Mouse (Mus musculus): ENCODE measurements around the gene Gm49380. TPM values are rescaled to one million over a fixed set of nuclear protein-coding genes. Genes with fewer than 3 reads are reported as not detected.

Gene Gm49380
- polyA plus RNA-seq, 1 experiment: 0.67 TPM

GRCm38 (mm10) chr9:44072599-44072915 lies 40.7 kb downstream of the Gm49380 start:
- Histone ChIP-seq H3K9ac (ENCODE audit: low read depth, poor library complexity, severe bottlenecking) (no peak overlapping the region), H3K27ac (ENCODE audit: insufficient read depth, low read length) (no peak overlapping the region), H3K4me1 (ENCODE audit: control insufficient read depth, insufficient read depth, low read length) (peaks cover 2% of the 10 kb centered on the region), H3K36me3 (ENCODE audit: control insufficient read depth, insufficient read depth, low read length, poor library complexity, severe bottlenecking) (no peaks in the 10 kb centered on the region), H3K4me3 (ENCODE audit: low read depth, low read length) (no peak overlapping the region), H3K27me3 (ENCODE audit: control insufficient read depth, insufficient read depth, low read length, poor library complexity, severe bottlenecking) (no peaks in the 10 kb centered on the region), H3K9me3 (replicated peaks; ENCODE audit: control insufficient read depth, insufficient read depth, low read length, poor library complexity, severe bottlenecking) (no peaks in the 10 kb centered on the region)
- no peak for TF ChIP-seq EP300 (IDR thresholded peaks at IDR 0.05; ENCODE audit: insufficient read depth, low read depth, low read length)
- no peak for TF ChIP-seq CTCF (IDR thresholded peaks at IDR 0.05; ENCODE audit: low read depth, low read length)
- TF ChIP-seq POLR2A (IDR thresholded peaks at IDR 0.05; ENCODE audit: insufficient read depth, low read length): no peak

GRCm38 (mm10) chr9:44071914-44072598 lies 41.2 kb downstream of the Gm49380 start:
- Histone ChIP-seq H3K27ac (ENCODE audit: insufficient read depth, low read length) (no peak overlapping the region), H3K9ac (ENCODE audit: low read depth, poor library complexity, severe bottlenecking) (no peak overlapping the region), H3K36me3 (ENCODE audit: control insufficient read depth, insufficient read depth, low read length, poor library complexity, severe bottlenecking) (no peaks in the 10 kb centered on the region), H3K4me3 (ENCODE audit: low read depth, low read length) (no peak overlapping the region), H3K9me3 (replicated peaks; ENCODE audit: control insufficient read depth, insufficient read depth, low read length, poor library complexity, severe bottlenecking) (no peaks in the 10 kb centered on the region), H3K27me3 (ENCODE audit: control insufficient read depth, insufficient read depth, low read length, poor library complexity, severe bottlenecking) (no peaks in the 10 kb centered on the region), H3K4me1 (ENCODE audit: control insufficient read depth, insufficient read depth, low read length) (peaks cover 2% of the 10 kb centered on the region)
- TF ChIP-seq EP300 (IDR thresholded peaks at IDR 0.05; ENCODE audit: insufficient read depth, low read depth, low read length) (0 out of 2 replicates have a peak, but pooled peaks have one; percentile 2), CTCF (IDR thresholded peaks at IDR 0.05; ENCODE audit: low read depth, low read length) (no peak), POLR2A (IDR thresholded peaks at IDR 0.05; ENCODE audit: insufficient read depth, low read length) (no peak)

- Histone ChIP-seq H3K27ac (ENCODE audit: insufficient read depth, low read length) (no peak overlapping the region), H3K9me3 (replicated peaks; ENCODE audit: control insufficient read depth, insufficient read depth, low read length, poor library complexity, severe bottlenecking) (no peaks in the 10 kb centered on the region), H3K27me3 (ENCODE audit: control insufficient read depth, insufficient read depth, low read length, poor library complexity, severe bottlenecking) (no peaks in the 10 kb centered on the region), H3K4me1 (ENCODE audit: control insufficient read depth, insufficient read depth, low read length) (peaks cover 2% of the 10 kb centered on the region), H3K9ac (ENCODE audit: low read depth, poor library complexity, severe bottlenecking) (no peak overlapping the region), H3K4me3 (ENCODE audit: low read depth, low read length) (no peak overlapping the region), H3K36me3 (ENCODE audit: control insufficient read depth, insufficient read depth, low read length, poor library complexity, severe bottlenecking) (no peaks in the 10 kb centered on the region)
- TF ChIP-seq CTCF (IDR thresholded peaks at IDR 0.05; ENCODE audit: low read depth, low read length) (no peak), EP300 (IDR thresholded peaks at IDR 0.05; ENCODE audit: insufficient read depth, low read depth, low read length) (no peak), POLR2A (IDR thresholded peaks at IDR 0.05; ENCODE audit: insufficient read depth, low read length) (no peak)
Measured at GRCm38 (mm10) chr9:44070844-44071231, 42.5 kb downstream of the Gm49380 start.

GRCm38 (mm10) chr9:44070113-44070843 lies 43.0 kb downstream of the Gm49380 start:
- Histone ChIP-seq H3K4me3 (ENCODE audit: low read depth, low read length) (no peak overlapping the region), H3K9me3 (replicated peaks; ENCODE audit: control insufficient read depth, insufficient read depth, low read length, poor library complexity, severe bottlenecking) (no peaks in the 10 kb centered on the region), H3K27me3 (ENCODE audit: control insufficient read depth, insufficient read depth, low read length, poor library complexity, severe bottlenecking) (no peaks in the 10 kb centered on the region), H3K9ac (ENCODE audit: low read depth, poor library complexity, severe bottlenecking) (no peak overlapping the region), H3K36me3 (ENCODE audit: control insufficient read depth, insufficient read depth, low read length, poor library complexity, severe bottlenecking) (no peaks in the 10 kb centered on the region), H3K4me1 (ENCODE audit: control insufficient read depth, insufficient read depth, low read length) (peaks cover 2% of the 10 kb centered on the region), H3K27ac (ENCODE audit: insufficient read depth, low read length) (no peak overlapping the region)
- TF ChIP-seq EP300 (IDR thresholded peaks at IDR 0.05; ENCODE audit: insufficient read depth, low read depth, low read length) (no peak), CTCF (IDR thresholded peaks at IDR 0.05; ENCODE audit: low read depth, low read length) (no peak), POLR2A (IDR thresholded peaks at IDR 0.05; ENCODE audit: insufficient read depth, low read length) (no peak)

GRCm38 (mm10) chr9:44069252-44069651 lies 44.0 kb downstream of the Gm49380 start:
- peaks cover 2% of the 10 kb centered on the region for H3K4me1 ChIP-seq (ENCODE audit: control insufficient read depth, insufficient read depth, low read length)
- no peaks in the 10 kb centered on the region for H3K9me3 ChIP-seq (replicated peaks; ENCODE audit: control insufficient read depth, insufficient read depth, low read length, poor library complexity, severe bottlenecking)
- no peak overlapping the region for H3K27ac ChIP-seq (ENCODE audit: insufficient read depth, low read length)
- no peak overlapping the region for H3K9ac ChIP-seq (ENCODE audit: low read depth, poor library complexity, severe bottlenecking)
- TF ChIP-seq CTCF (IDR thresholded peaks at IDR 0.05; ENCODE audit: low read depth, low read length) (no peak), EP300 (IDR thresholded peaks at IDR 0.05; ENCODE audit: insufficient read depth, low read depth, low read length) (no peak), POLR2A (IDR thresholded peaks at IDR 0.05; ENCODE audit: insufficient read depth, low read length) (no peak)
- no peak overlapping the region for H3K4me3 ChIP-seq (ENCODE audit: low read depth, low read length)
- H3K36me3 ChIP-seq (ENCODE audit: control insufficient read depth, insufficient read depth, low read length, poor library complexity, severe bottlenecking): no peaks in the 10 kb centered on the region
- H3K27me3 ChIP-seq (ENCODE audit: control insufficient read depth, insufficient read depth, low read length, poor library complexity, severe bottlenecking): no peaks in the 10 kb centered on the region

- TF ChIP-seq EP300 (IDR thresholded peaks at IDR 0.05; ENCODE audit: insufficient read depth, low read depth, low read length) (no peak), CTCF (IDR thresholded peaks at IDR 0.05; ENCODE audit: low read depth, low read length) (no peak), POLR2A (IDR thresholded peaks at IDR 0.05; ENCODE audit: insufficient read depth, low read length) (no peak)
- H3K4me3 ChIP-seq (ENCODE audit: low read depth, low read length): no peak overlapping the region
- no peak overlapping the region for H3K9ac ChIP-seq (ENCODE audit: low read depth, poor library complexity, severe bottlenecking)
- no peak overlapping the region for H3K27ac ChIP-seq (ENCODE audit: insufficient read depth, low read length)
- H3K4me1 ChIP-seq (ENCODE audit: control insufficient read depth, insufficient read depth, low read length): peaks cover 2% of the 10 kb centered on the region
- H3K36me3 ChIP-seq (ENCODE audit: control insufficient read depth, insufficient read depth, low read length, poor library complexity, severe bottlenecking): no peaks in the 10 kb centered on the region
- no peaks in the 10 kb centered on the region for H3K9me3 ChIP-seq (replicated peaks; ENCODE audit: control insufficient read depth, insufficient read depth, low read length, poor library complexity, severe bottlenecking)
- no peaks in the 10 kb centered on the region for H3K27me3 ChIP-seq (ENCODE audit: control insufficient read depth, insufficient read depth, low read length, poor library complexity, severe bottlenecking)
Measured at GRCm38 (mm10) chr9:44067960-44068330, 45.4 kb downstream of the Gm49380 start.
